Mouse (Mus musculus): ENCODE data around the gene Rela.

DNA sequence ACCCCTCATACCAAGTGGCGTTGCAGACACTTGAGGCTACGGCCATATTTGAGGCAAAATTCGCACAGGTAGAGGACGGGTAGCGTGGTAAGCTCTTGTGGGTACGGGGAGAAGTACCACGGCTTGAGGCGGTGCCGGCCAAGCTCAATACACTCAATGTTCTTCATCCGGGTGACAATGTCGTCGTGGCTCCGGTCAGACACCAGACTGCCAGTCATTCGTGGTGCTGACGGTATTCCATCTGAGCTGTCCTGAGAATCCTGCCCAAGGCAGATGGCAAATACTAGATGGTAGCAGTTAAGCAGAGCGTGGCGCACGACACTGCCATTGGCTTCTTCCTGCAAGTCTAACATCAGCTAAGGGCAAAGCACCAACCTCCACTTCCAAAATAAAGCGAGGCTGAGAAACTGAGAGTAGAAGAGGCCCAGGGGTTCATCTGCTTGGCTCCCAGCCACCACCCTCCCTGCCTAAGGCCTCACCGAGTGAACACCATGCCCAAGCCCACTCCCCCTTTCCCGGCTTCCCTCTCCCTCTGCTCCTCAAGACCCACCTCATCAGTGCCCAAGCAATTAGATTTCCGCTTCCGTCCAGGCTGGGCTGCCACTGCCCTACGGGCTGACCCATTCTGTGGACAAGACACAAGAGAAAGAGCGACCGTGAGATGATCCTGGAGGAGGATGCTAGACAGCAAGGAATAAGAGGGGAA lies 29.4 kb upstream of the Rela start:
- TF ChIP-seq CTCF (IDR thresholded peaks at IDR 0.05; ENCODE audit: borderline replicate concordance, control insufficient read depth, extremely low read depth, insufficient read depth, low read length, poor library complexity) (no peak), POLR2A (IDR thresholded peaks at IDR 0.05; ENCODE audit: control insufficient read depth, extremely low read depth, insufficient read depth, low read length, poor library complexity) (no peak)
